Mouse (Mus musculus): ENCODE measurements around the gene Gm5136.

Gene Gm5136

DNA sequence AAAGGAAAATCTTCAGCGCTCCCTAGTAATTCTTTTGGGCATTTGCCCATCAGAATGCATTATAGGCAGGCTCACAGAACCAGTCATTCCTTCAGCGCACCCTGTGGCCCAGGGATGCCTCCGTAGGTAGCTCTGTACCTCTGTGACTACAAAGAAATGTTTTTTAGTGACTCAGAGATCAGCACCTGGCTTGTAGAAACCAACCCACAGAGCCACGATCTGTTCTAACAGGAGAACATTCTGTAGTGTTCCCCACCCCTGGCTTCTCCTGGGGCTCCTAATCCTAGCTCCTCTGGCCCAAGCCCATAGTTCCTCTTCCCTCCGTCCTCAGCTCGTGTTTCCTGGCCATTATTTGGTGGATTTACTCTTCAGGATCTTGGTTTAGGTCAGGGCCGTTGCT lies 50.8 kb downstream of the Gm5136 start:
- ATAC-seq (ENCODE audit: insufficient number of reproducible peaks, low FRiP score, low TSS enrichment): peak; percentile 92

Measured in cerebellum, adult (tissue).